Mouse (Mus musculus): ENCODE results near the gene Ptpn12.
"Not testable (repeated sequence)": the region's sequence is repeated elsewhere in the genome, so short reads cannot be mapped to it uniquely, and the experiment has no call there.

Gene Ptpn12

GRCm38 (mm10) chr5:20951666-20952281 is 103.9 kb downstream of the Ptpn12 start:
- peak; percentile 97 for DNase-seq (ENCODE audit: low spot score)

DNA sequence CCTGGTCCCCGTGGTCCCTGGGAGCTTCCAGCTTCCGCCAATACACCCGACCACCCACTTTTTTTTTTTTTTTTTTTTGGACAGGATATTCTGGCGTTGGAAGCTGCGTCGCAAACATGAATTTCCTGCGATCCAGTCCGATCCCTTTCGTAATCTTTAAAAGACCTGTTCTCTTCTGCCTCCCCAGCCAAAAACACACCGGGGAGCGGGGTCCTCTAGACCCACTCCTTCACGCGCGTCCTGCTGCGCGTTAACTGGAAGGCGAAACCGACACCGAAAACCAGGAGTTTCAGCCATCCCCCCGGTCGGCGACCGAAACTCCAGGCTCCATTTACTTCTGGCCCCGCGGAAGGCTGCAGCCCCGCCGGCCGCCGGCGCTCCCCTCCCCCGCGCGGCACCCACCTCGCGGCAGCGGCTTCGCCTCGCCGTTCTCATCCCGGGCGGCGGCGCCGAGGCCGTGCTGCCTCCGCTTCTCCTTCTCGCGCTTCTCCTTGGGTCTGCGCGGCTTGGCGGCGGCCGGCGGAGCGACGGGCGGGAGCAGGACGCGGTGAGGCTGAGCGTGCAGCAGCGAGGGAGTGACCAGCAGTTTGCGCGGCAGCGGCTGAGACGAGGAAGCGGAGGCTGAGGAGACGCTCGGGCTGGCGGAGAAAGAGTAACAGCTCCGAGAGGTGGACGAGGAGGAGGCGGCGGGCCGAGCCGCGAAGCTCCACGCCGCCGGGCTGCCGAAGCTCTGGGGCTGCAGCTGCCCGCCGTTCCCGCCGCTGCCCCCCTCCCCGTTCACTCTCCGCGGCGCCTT is 104.7 kb downstream of the Ptpn12 start:
- DNase-seq (ENCODE audit: low spot score): no peak

DNA sequence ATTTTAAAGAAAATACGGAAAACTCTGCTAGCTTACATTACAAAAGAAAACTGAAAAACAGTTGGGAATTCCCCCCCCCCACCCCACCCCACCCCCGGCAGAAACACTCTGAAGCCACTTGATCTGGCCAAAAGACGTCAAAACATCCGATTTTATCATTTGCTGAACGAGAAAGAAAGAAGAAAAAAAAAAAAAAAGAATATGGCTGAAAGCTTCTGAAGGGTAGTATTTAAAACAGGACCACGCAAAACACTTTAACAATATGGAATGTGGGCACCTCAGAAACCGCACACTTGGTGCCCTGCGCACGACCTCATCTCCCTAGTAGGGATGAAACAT is 105.2 kb downstream of the Ptpn12 start:
- DNase-seq (ENCODE audit: low spot score): no peak

DNA sequence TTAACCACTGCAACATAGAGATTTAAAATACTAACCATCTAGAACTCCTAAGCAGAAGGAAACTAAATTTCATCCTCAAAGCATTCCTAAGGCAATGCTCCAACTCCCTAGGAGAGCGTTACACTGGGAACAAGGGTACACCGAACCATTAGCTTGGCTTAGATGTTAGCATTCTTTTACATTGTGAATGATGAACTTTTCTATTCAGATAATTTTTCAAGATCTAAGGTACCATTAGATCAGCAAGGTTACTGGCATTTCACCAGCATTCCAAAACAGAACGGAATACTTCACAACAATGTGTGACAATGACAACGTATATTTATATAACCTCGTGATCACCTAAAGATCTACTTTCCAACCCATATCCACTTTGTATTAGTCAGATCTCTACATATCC is 105.6 kb downstream of the Ptpn12 start:
- no peak for DNase-seq (ENCODE audit: low spot score)

GRCm38 (mm10) chr5:20946906-20947305 is 108.8 kb downstream of the Ptpn12 start:
- no peak for DNase-seq (ENCODE audit: low spot score)

DNA sequence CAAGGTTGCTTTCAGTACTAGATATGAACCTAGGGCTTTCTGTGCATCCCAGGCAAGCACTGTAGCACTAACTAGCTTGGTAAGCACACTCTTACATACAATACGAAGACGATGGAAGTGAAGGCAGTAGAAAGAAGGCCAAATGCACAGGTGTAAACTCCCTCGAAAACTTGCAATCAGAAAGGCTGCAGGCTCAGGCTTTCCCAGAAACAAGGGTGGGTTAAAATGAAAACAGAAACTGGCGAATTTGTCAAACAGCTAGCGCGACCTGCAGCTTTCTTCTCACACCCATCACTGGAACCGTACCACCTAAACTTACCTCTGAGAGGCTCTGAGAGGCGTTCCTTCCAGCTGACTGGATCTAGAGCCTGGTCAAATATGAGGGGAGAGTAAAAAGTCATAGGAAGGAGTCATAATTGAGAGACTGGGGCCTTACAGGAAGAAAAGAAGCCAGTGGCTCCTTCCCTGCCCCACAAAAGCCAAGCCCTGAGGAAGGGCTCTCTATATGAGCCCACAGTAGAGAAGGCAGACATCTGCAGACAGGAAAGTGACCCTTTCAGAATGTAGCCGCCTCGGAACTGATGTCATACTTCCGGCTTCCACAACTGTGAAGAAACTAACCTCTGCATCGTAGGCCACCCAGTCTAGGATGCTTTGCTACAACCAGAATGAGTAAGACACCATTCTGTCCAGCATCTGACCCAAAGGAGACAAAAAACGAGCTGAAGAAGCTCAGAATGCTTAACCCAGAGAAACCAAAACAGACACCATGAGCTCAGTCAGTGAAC is 110.6 kb downstream of the Ptpn12 start:
- peak; percentile 69 for DNase-seq (ENCODE audit: low spot score)

DNA sequence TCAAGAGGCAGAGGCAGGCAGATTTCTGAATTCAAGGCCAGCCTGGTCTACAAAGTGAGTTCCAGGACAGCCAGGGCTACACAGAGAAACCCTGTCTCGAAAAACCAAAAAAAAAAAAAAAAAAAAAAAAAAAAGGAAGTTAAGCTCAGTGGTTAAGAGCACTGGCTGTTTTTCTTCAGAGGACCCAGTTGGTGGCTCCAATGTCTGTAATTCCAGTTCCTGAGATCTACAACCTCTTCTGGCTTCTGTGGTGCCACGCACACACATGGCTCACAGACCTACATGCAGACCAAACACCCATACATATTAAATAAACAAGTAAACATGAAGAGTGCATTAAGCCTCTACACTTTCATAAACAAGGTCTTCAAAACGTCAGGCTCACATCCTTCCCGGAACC is 111.9 kb downstream of the Ptpn12 start:
- DNase-seq (ENCODE audit: low spot score): not testable (repeated sequence)

GRCm38 (mm10) chr5:20942523-20942922 is 113.2 kb downstream of the Ptpn12 start:
- no peak for DNase-seq (ENCODE audit: low spot score)

DNA sequence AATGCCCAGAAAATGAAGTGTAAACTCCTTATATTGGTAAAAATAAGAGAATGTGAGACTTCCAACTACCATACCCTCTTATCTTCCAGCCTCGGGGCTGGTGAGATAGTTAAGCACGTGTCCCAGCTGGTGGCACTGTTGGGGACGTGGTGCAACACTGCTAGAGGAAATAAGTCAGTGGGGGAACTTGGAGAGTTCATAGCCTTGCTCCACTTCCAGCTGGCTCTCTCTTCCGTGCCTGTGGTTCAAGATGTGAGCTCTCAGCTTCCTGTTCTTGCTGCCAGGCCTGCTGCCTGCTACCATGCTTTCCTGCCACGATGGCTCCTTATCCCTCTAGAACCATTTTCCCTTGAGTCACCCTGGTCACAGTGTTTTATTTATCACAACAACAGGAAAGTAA is 114.5 kb downstream of the Ptpn12 start:
- DNase-seq (ENCODE audit: low spot score): peak; percentile 65

GRCm38 (mm10) chr5:20940696-20941095 is 115.0 kb downstream of the Ptpn12 start:
- no peak for DNase-seq (ENCODE audit: low spot score)

- no peak for DNase-seq (ENCODE audit: low spot score)
These were observed 115.6 kb downstream of the Ptpn12 start for GRCm38 (mm10) chr5:20940040-20940571.

- no peak for DNase-seq (ENCODE audit: low spot score)
These were observed 117.2 kb downstream of the Ptpn12 start for GRCm38 (mm10) chr5:20938523-20938922.

All from c-Kit-positive CD71-positive TER-119-positive erythroid progenitor cells, embryonic 14.5 days (primary cell).